ENCODE assay signal across 17 mouse cellular contexts in the genomic region with DNA sequence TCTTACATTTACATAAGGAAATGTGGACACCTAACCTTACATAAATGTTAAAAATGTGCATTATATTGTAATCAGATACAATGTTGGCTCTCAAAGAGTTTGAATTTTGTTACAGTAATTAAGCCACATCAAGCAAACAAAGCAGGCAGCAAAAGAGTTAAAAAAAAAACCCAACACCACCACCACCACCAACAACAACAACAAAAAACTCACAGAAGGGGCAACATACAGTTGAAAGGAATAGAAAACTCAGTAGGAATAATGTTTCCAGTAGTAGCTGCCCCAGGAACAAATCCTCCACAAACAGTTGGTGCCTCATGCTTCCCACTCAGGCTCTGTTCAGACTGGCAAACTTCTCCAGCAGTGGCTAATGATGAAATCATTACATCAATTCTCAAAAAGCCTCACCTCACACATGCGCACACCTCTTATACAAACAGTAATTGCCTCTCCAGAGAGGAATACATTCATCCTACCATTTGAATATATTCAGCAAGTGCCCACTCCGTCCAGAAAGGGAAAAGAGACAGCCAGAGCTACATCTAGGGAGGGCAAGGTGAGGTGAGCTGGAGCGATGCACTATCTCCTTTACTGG. TPM values are rescaled to one million over a fixed set of nuclear protein-coding genes. Genes with fewer than 3 reads are reported as not detected.
A peak's percentile ranks its signal among the peaks of the same experiment; 100 is the strongest.
DNase-seq lines count a peak whose midpoint lies in the region; ATAC-seq and TF ChIP-seq lines count a peak whose summit lies in the region.
"Had no signal": no experiment of that assay in that cellular context is flagged by ENCODE, and none has a peak within 500 bp of the region (broad histone marks: within the 10 kb centered on the region; RNA-seq: fewer than 3 reads in every experiment).

No protein-coding gene starts in this region.

- H3K4me2 ChIP-seq in kidney, postnatal 0 days (ENCODE audit: low read length): peak overlapping the region; percentile 98; the same call in 1 of the 2 replicates
- H3K4me2 ChIP-seq: hindbrain, embryonic 15.5 days; limb, embryonic 12.5 days had no signal

- H3K36me3 ChIP-seq in kidney, postnatal 0 days (ENCODE audit: insufficient read depth, low read length): no peaks in the 10 kb centered on the region
- H3K36me3 ChIP-seq: hindbrain, embryonic 15.5 days; limb, embryonic 12.5 days had no signal

- H3K4me3 ChIP-seq in kidney, postnatal 0 days (replicated peaks; ENCODE audit: low read depth, low read length): no peak overlapping the region
- H3K4me3 ChIP-seq: erythroblast, embryonic 14.5 days; hindbrain, embryonic 15.5 days; limb, embryonic 12.5 days had no signal

- peaks cover 8% of the 10 kb centered on the region for H3K4me1 ChIP-seq in kidney, postnatal 0 days (replicated peaks; ENCODE audit: insufficient read depth, low read length)

- H3K9ac ChIP-seq in kidney, postnatal 0 days (ENCODE audit: low read depth, low read length): no peak overlapping the region
- H3K9ac ChIP-seq: forebrain, postnatal 0 days; hindbrain, embryonic 15.5 days; limb, embryonic 12.5 days had no signal

- H3K27me3 ChIP-seq in kidney, postnatal 0 days (ENCODE audit: insufficient read depth, low read length): no peaks in the 10 kb centered on the region

- 86% methylated on average over 3 of the region's 3 CpGs for WGBS in kidney, postnatal 0 days

- no peak overlapping the region for H3K27ac ChIP-seq in kidney, postnatal 0 days
- H3K27ac ChIP-seq: hindbrain, embryonic 15.5 days; limb, embryonic 12.5 days had no signal

- ATAC-seq in kidney, postnatal 0 days (replicated peaks; ENCODE audit: low FRiP score, low read depth): no peak
- ATAC-seq: forebrain, postnatal 0 days had no signal

- DNase-seq in kidney, postnatal 0 days (ENCODE audit: low spot score): no peak
- no peak for DNase-seq in kidney, adult 9 months
- peak; percentile 26 for DNase-seq in thymus, postnatal 25 days
- DNase-seq in thymus, postnatal 4 days: no peak
- DNase-seq in layer of hippocampus, adult 9-11 months: peak; percentile 50
- DNase-seq in naive thymus-derived CD4-positive, alpha-beta T cell, adult 2 months (ENCODE audit: low read depth): peak; percentile 19
- DNase-seq in urinary bladder, postnatal 10 days (ENCODE audit: low spot score): no peak
- no peak for DNase-seq in right cerebral cortex, postnatal 36 days (ENCODE audit: low spot score in 2 of 2)
- DNase-seq: cerebellum, adult 9-11 months; forebrain, postnatal 0 days; gastrocnemius, postnatal 25 days; kidney, adult 8-10 months; lung, postnatal 36 days; thymus, adult 18-20 months had no signal

- no peaks in the 10 kb centered on the region for H3K9me3 ChIP-seq in kidney, postnatal 0 days (replicated peaks; ENCODE audit: low read length)
- H3K9me3 ChIP-seq: hindbrain, embryonic 15.5 days; limb, embryonic 12.5 days had no signal

- no peak for TF ChIP-seq CTCF in kidney, postnatal 0 days (IDR thresholded peaks at IDR 0.05; ENCODE audit: low read depth)

RNA-seq across cellular contexts. Expression of gene B3gnt2, which starts 4.3 kb away (rescaled TPM):
- 20.7 and 22.5 TPM in 2 replicates for polyA plus RNA-seq in kidney, postnatal 0 days (2015; fragmentation: Nextera tagmentation; extraction: Ambion mirVana)

Comparison
In these comparisons a context has a peak if more than half of its experiments do, and no peak if none do; other contexts are left out.
1. DNase-seq: peak in thymus, postnatal 25 days (single experiment), layer of hippocampus, adult 9-11 months (single experiment) and naive thymus-derived CD4-positive, alpha-beta T cell, adult 2 months (single experiment); none in kidney, postnatal 0 days (single experiment), kidney, adult 9 months (single experiment), thymus, postnatal 4 days (single experiment), urinary bladder, postnatal 10 days (single experiment) and right cerebral cortex, postnatal 36 days (0 of 2).